In the genomic region with DNA sequence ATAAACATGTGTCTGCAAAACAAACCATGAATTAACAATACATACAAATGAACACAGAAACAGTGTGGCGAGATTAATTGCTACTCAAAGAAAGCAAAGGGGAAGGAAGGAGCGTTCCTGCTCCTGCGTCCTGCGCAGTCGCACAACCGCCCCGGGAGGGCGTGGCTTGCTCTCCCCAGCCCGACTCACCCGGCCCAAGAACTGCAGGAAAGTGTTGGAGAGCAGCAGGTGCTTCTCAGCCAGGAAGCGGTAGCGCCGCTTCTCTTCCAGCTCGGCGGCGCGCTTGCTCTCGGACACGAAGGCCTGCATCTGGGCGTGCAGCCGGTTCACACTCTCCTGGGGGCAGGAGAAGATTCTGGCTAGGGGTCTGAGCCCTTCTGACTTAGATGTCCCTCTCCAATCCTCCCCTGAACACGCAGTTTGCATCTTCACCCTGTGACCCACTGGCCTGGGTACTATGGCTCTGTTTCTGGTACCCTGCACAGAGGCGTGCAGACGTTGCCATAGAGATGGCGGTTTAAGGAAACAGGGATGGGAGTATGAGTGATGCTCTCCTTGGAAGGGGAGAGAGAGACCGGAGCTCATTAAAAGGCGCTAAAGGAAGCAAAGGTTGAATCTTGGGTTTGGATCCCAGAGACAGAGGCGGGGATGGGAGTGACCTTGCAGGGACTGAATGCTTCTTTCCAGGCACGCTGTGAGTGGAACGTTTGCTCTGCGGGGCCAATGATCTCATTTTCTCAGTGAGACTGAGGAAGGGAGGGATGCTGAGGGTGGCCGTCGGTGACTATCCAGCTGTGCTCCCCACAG, we compare ENCODE assay signal across 8 mouse cellular contexts. TPM values are rescaled to one million over a fixed set of nuclear protein-coding genes. Genes with fewer than 3 reads are reported as not detected.
DNase-seq lines count a peak whose midpoint lies in the region; ATAC-seq and TF ChIP-seq lines count a peak whose summit lies in the region.

No protein-coding gene starts in this region.

- peak overlapping the region; percentile 5 for H3K9ac ChIP-seq in hindbrain, embryonic 15.5 days
- no peak overlapping the region for H3K9ac ChIP-seq in limb, embryonic 15.5 days
- H3K9ac ChIP-seq in midbrain, embryonic 15.5 days: peak overlapping the region; percentile 36
- no peak overlapping the region; the same call in 1 of the 2 replicates for H3K9ac ChIP-seq in stomach, embryonic 14.5 days (replicated peaks; ENCODE audit: low read depth, low read length)

- peak; percentile 37 to 44 for DNase-seq in cerebellum, postnatal 36 days
- no peak for DNase-seq in cerebellum, adult 11 months
- DNase-seq in brain, embryonic 14.5 days (ENCODE audit: low read depth): peak; percentile 89
- DNase-seq in gastrocnemius, adult 8-10 months (ENCODE audit: low spot score in 2 of 2): peak; percentile 73 to 79

- no peaks in the 10 kb centered on the region for H3K27me3 ChIP-seq in hindbrain, embryonic 15.5 days
- peaks cover 19% of the 10 kb centered on the region for H3K27me3 ChIP-seq in limb, embryonic 15.5 days
- no peaks in the 10 kb centered on the region; the same call in 1 of the 2 replicates for H3K27me3 ChIP-seq in midbrain, embryonic 15.5 days (replicated peaks)
- no peaks in the 10 kb centered on the region for H3K27me3 ChIP-seq in stomach, embryonic 14.5 days (ENCODE audit: control insufficient read depth, insufficient read depth, low read length)

- no peaks in the 10 kb centered on the region for H3K9me3 ChIP-seq in hindbrain, embryonic 15.5 days
- H3K9me3 ChIP-seq in limb, embryonic 15.5 days: no peaks in the 10 kb centered on the region
- no peaks in the 10 kb centered on the region for H3K9me3 ChIP-seq in midbrain, embryonic 15.5 days
- no peaks in the 10 kb centered on the region for H3K9me3 ChIP-seq in stomach, embryonic 14.5 days (ENCODE audit: control insufficient read depth, low read depth, low read length)

- peak; percentile 88; the same call in 1 of the 2 replicates for ATAC-seq in hindbrain, embryonic 15.5 days (ENCODE audit: low FRiP score, low read depth)
- no peak; the same call in 1 of the 2 replicates for ATAC-seq in limb, embryonic 15.5 days (ENCODE audit: insufficient number of reproducible peaks, low FRiP score, low TSS enrichment, low read depth)
- peak; percentile 79 for ATAC-seq in midbrain, embryonic 15.5 days (replicated peaks)
- ATAC-seq in stomach, embryonic 14.5 days (ENCODE audit: insufficient number of reproducible peaks, insufficient read depth, low FRiP score, low read depth): peak; percentile 73; the same call in 1 of the 2 replicates

- H3K4me2 ChIP-seq in hindbrain, embryonic 15.5 days: peak overlapping the region; percentile 74
- peak overlapping the region; percentile 63 for H3K4me2 ChIP-seq in limb, embryonic 15.5 days
- peak overlapping the region; percentile 86 for H3K4me2 ChIP-seq in midbrain, embryonic 15.5 days
- peak overlapping the region; percentile 54 for H3K4me2 ChIP-seq in stomach, embryonic 14.5 days (replicated peaks; ENCODE audit: low read depth, low read length)

- no peaks in the 10 kb centered on the region for H3K36me3 ChIP-seq in hindbrain, embryonic 15.5 days
- no peaks in the 10 kb centered on the region for H3K36me3 ChIP-seq in limb, embryonic 15.5 days
- H3K36me3 ChIP-seq in midbrain, embryonic 15.5 days (replicated peaks): no peaks in the 10 kb centered on the region
- H3K36me3 ChIP-seq in stomach, embryonic 14.5 days (ENCODE audit: control insufficient read depth, insufficient read depth, low read length): no peaks in the 10 kb centered on the region

- TF ChIP-seq POLR2A in brain, embryonic 14.5 days (IDR thresholded peaks at IDR 0.05; ENCODE audit: borderline replicate concordance, extremely low read depth, insufficient read depth, insufficient read length, poor library complexity, severe bottlenecking): no peak

- H3K4me1 ChIP-seq in hindbrain, embryonic 15.5 days (replicated peaks): peaks cover 15% of the 10 kb centered on the region
- H3K4me1 ChIP-seq in limb, embryonic 15.5 days: peaks cover 11% of the 10 kb centered on the region
- peaks cover 12% of the 10 kb centered on the region for H3K4me1 ChIP-seq in midbrain, embryonic 15.5 days
- peaks cover 11% of the 10 kb centered on the region; the same call in 1 of the 2 replicates for H3K4me1 ChIP-seq in stomach, embryonic 14.5 days (ENCODE audit: control insufficient read depth, insufficient read depth, low read length)

- 0 out of 2 replicates have a peak overlapping the region, but pooled peaks have one; percentile 30 for H3K27ac ChIP-seq in hindbrain, embryonic 15.5 days (replicated peaks)
- no peak overlapping the region for H3K27ac ChIP-seq in limb, embryonic 15.5 days
- peak overlapping the region; percentile 27; the same call in 1 of the 2 replicates for H3K27ac ChIP-seq in midbrain, embryonic 15.5 days
- peak overlapping the region; percentile 33; the same call in 1 of the 2 replicates for H3K27ac ChIP-seq in stomach, embryonic 14.5 days (ENCODE audit: low read length)

- WGBS in hindbrain, embryonic 15.5 days: under 1% methylated on average over 33 of the region's 33 CpGs
- WGBS in limb, embryonic 15.5 days: 1% methylated on average over 33 of the region's 33 CpGs
- 1% methylated on average over 33 of the region's 33 CpGs for WGBS in midbrain, embryonic 15.5 days
- WGBS in stomach, embryonic 14.5 days: 2% methylated on average over 33 of the region's 33 CpGs

- no peak for TF ChIP-seq CTCF in brain, embryonic 14.5 days (IDR thresholded peaks at IDR 0.05; ENCODE audit: borderline replicate concordance, extremely low read depth, insufficient read depth, insufficient read length)

- H3K4me3 ChIP-seq in hindbrain, embryonic 15.5 days: peak overlapping the region; percentile 36
- peak overlapping the region; percentile 33 for H3K4me3 ChIP-seq in limb, embryonic 15.5 days
- H3K4me3 ChIP-seq in midbrain, embryonic 15.5 days: peak overlapping the region; percentile 42
- peak overlapping the region; percentile 21 for H3K4me3 ChIP-seq in stomach, embryonic 14.5 days (ENCODE audit: low read depth, low read length)

RNA-seq across cellular contexts. Expression of a gene that starts 14.8 kb away (rescaled TPM):
- polyA plus RNA-seq in brain, embryonic 14.5 days (2012; rRNA removed): 1.8 and 2.9 TPM in 2 replicates
- 1 to 10 TPM; 2.6 to 6.1 (median 3.5) TPM for total RNA-seq in gastrocnemius, adult 8-10 months (2022)
- polyA plus RNA-seq in hindbrain, embryonic 15.5 days (2015; fragmentation: Nextera tagmentation; extraction: Ambion mirVana): 3.7 and 4.0 TPM in 2 replicates
- 17.2 and 19.7 TPM in 2 replicates for polyA plus RNA-seq in limb, embryonic 15.5 days (2015; fragmentation: Nextera tagmentation; extraction: Ambion mirVana)
- polyA plus RNA-seq in midbrain, embryonic 15.5 days (2015; fragmentation: Nextera tagmentation; extraction: Ambion mirVana): 2.6 and 3.1 TPM in 2 replicates
- 5.9 and 8.6 TPM in 2 replicates for polyA plus RNA-seq in stomach, embryonic 14.5 days (2014; fragmentation: Nextera tagmentation; extraction: Ambion mirVana)

RNA-seq across cellular contexts. Expression of a gene that starts 16.0 kb away (rescaled TPM):
- polyA plus RNA-seq in brain, embryonic 14.5 days (2012; rRNA removed): 0.37 and 0.50 TPM in 2 replicates
- under 1 TPM; 0.15 to 0.85 (median 0.16) TPM for total RNA-seq in gastrocnemius, adult 8-10 months (2022)
- polyA plus RNA-seq in hindbrain, embryonic 15.5 days (2015; fragmentation: Nextera tagmentation; extraction: Ambion mirVana): 1.00 and 1.2 TPM in 2 replicates
- 0.12 and 0.36 TPM in 2 replicates for polyA plus RNA-seq in limb, embryonic 15.5 days (2015; fragmentation: Nextera tagmentation; extraction: Ambion mirVana)
- polyA plus RNA-seq in midbrain, embryonic 15.5 days (2015; fragmentation: Nextera tagmentation; extraction: Ambion mirVana): 0.47 and 0.54 TPM in 2 replicates
- polyA plus RNA-seq in stomach, embryonic 14.5 days (2014; fragmentation: Nextera tagmentation; extraction: Ambion mirVana): 0.18 and 0.19 TPM in 2 replicates

RNA-seq across cellular contexts. Expression of a gene that starts 41.3 kb away (rescaled TPM):
- 1.9 and 2.5 TPM in 2 replicates for polyA plus RNA-seq in brain, embryonic 14.5 days (2012; rRNA removed)
- total RNA-seq in gastrocnemius, adult 8-10 months (2022): under 1 TPM; 0.24 to 0.72 (median 0.36) TPM
- 1.0 and 1.4 TPM in 2 replicates for polyA plus RNA-seq in hindbrain, embryonic 15.5 days (2015; fragmentation: Nextera tagmentation; extraction: Ambion mirVana)
- 1.1 and 1.2 TPM in 2 replicates for polyA plus RNA-seq in limb, embryonic 15.5 days (2015; fragmentation: Nextera tagmentation; extraction: Ambion mirVana)
- polyA plus RNA-seq in midbrain, embryonic 15.5 days (2015; fragmentation: Nextera tagmentation; extraction: Ambion mirVana): 0.78 and 1.6 TPM in 2 replicates
- 0.93 and 1.3 TPM in 2 replicates for polyA plus RNA-seq in stomach, embryonic 14.5 days (2014; fragmentation: Nextera tagmentation; extraction: Ambion mirVana)

RNA-seq across cellular contexts. Expression of a gene that starts 41.5 kb away (rescaled TPM):
- polyA plus RNA-seq in brain, embryonic 14.5 days (2012; rRNA removed): 102 and 109 TPM in 2 replicates
- 10 to 100 TPM; 30.0 to 34.8 (median 32.4) TPM for total RNA-seq in gastrocnemius, adult 8-10 months (2022)
- 88.6 and 93.2 TPM in 2 replicates for polyA plus RNA-seq in hindbrain, embryonic 15.5 days (2015; fragmentation: Nextera tagmentation; extraction: Ambion mirVana)
- 43.8 and 45.8 TPM in 2 replicates for polyA plus RNA-seq in limb, embryonic 15.5 days (2015; fragmentation: Nextera tagmentation; extraction: Ambion mirVana)
- polyA plus RNA-seq in midbrain, embryonic 15.5 days (2015; fragmentation: Nextera tagmentation; extraction: Ambion mirVana): 105 and 108 TPM in 2 replicates
- polyA plus RNA-seq in stomach, embryonic 14.5 days (2014; fragmentation: Nextera tagmentation; extraction: Ambion mirVana): 28.7 and 33.1 TPM in 2 replicates

RNA-seq across cellular contexts. Expression of a gene that starts 57.7 kb away (rescaled TPM):
- polyA plus RNA-seq in brain, embryonic 14.5 days (2012; rRNA removed): 98.9 and 153 TPM in 2 replicates
- total RNA-seq in gastrocnemius, adult 8-10 months (2022): 10 to 100 TPM; 17.3 to 22.2 (median 18.0) TPM
- polyA plus RNA-seq in hindbrain, embryonic 15.5 days (2015; fragmentation: Nextera tagmentation; extraction: Ambion mirVana): 27.1 and 32.5 TPM in 2 replicates
- 12.9 and 14.2 TPM in 2 replicates for polyA plus RNA-seq in limb, embryonic 15.5 days (2015; fragmentation: Nextera tagmentation; extraction: Ambion mirVana)
- 29.2 and 37.1 TPM in 2 replicates for polyA plus RNA-seq in midbrain, embryonic 15.5 days (2015; fragmentation: Nextera tagmentation; extraction: Ambion mirVana)
- polyA plus RNA-seq in stomach, embryonic 14.5 days (2014; fragmentation: Nextera tagmentation; extraction: Ambion mirVana): 16.6 and 17.4 TPM in 2 replicates

Comparison
In these comparisons a context has a peak if more than half of its experiments do, and no peak if none do; other contexts are left out.
1. H3K9ac ChIP-seq: peak in hindbrain, embryonic 15.5 days (single experiment) and midbrain, embryonic 15.5 days (single experiment); none in limb, embryonic 15.5 days (single experiment) and stomach, embryonic 14.5 days (single experiment).
2. Peak in every context shown above with its lines, with median percentiles within 50 percentile points of each other: H3K4me2 ChIP-seq and H3K4me3 ChIP-seq.